Mouse (Mus musculus): Measurements from ENCODE around the gene Hes3.

Hes3 gene

GRCm38 (mm10) chr4:152305991-152306390 lies 14.5 kb upstream of the Hes3 start:
- DNase-seq (ENCODE audit: low spot score): no peak

DNA sequence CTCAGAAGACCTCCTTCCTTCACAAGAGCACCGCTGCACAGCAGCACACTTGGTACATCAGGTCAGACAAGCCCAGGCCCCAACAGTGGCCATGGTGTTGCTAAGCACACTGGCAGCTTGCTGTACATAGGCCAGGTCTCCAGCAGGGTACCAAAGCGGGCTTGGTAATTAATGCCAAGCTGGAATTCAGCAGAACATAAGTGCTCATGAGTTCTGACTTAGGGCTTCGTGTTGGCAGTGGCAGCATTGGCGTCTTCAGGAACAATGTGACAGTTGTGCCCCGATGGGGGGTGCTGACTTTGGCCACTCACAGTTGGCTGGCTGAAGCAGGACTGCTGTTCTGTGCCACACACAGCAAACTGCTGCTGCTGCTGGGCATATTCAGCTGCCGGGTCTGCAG lies 13.2 kb upstream of the Hes3 start:
- no peak for DNase-seq (ENCODE audit: low spot score)

- DNase-seq (ENCODE audit: low spot score): no peak
These were observed 11.7 kb upstream of the Hes3 start for GRCm38 (mm10) chr4:152303172-152303571.

GRCm38 (mm10) chr4:152302012-152302411 lies 10.6 kb upstream of the Hes3 start:
- DNase-seq (ENCODE audit: low spot score): no peak

DNA sequence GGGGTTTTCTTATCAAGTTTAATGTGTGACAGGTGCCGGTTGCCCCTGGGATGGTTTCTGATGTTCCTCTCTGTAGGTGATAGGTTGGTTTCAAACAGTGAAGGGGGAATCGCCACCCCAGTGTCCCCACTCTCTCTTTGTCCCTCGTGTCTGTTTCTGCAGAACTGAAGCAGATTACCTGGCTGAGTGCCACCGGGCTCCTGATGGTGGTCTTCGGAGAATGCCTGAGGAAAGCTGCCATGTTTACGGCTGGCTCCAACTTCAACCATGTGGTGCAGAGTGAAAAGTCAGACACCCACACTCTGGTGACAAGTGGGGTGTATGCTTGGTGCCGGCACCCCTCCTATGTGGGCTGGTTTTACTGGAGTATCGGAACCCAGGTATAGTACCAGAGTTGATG lies 8.9 kb upstream of the Hes3 start:
- DNase-seq (ENCODE audit: low spot score): no peak

DNA sequence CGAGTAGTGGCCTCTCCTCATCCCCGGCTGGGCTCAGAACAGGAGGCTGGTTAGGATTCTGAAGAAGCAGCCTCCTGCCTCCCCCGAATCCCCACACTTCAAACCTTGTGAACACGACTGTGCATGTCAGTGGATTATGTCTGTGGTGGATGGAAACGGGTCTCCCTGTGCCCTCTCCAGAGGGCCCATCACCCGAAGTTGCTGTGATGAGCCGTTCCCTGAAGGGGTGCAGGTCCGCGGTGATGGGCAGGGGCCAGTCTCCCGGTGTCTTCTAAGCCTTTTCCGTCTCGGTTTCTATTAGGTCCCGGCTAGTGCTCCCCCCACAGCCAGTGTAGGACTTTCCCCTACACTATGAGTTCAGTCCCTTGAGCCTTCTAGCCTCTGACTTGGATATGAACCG lies 7.4 kb upstream of the Hes3 start:
- no peak for DNase-seq (ENCODE audit: low spot score)

- DNase-seq (ENCODE audit: low spot score): peak; percentile 99
These were observed 5.7 kb upstream of the Hes3 start, which contains the start of gene Icmt for GRCm38 (mm10) chr4:152296874-152297861. Gene Icmt, plus strand, starts transcription at chr4:152297227.

DNA sequence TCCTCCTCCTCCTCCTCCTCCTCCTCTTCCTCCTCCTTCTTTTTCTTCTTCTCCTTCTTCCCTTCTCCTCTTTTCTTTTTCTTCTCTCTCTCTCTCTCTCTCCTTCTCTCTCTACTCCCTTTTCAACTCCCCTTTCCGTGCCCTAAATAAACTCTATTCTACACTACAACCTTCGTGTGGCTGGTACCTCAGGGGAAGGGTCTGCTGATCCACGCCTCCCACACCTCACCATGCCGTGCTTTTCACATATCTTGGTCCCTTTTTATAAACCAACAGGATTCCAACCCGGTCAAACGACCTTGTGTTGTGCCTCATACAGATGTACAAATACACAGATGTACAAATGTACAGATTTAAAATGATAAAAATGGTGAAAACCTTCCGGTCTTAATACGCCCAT lies 4.9 kb upstream of the Hes3 start:
- DNase-seq (ENCODE audit: low spot score): no peak

GRCm38 (mm10) chr4:152295916-152296315 lies 4.5 kb upstream of the Hes3 start:
- DNase-seq (ENCODE audit: low spot score): no peak

DNA sequence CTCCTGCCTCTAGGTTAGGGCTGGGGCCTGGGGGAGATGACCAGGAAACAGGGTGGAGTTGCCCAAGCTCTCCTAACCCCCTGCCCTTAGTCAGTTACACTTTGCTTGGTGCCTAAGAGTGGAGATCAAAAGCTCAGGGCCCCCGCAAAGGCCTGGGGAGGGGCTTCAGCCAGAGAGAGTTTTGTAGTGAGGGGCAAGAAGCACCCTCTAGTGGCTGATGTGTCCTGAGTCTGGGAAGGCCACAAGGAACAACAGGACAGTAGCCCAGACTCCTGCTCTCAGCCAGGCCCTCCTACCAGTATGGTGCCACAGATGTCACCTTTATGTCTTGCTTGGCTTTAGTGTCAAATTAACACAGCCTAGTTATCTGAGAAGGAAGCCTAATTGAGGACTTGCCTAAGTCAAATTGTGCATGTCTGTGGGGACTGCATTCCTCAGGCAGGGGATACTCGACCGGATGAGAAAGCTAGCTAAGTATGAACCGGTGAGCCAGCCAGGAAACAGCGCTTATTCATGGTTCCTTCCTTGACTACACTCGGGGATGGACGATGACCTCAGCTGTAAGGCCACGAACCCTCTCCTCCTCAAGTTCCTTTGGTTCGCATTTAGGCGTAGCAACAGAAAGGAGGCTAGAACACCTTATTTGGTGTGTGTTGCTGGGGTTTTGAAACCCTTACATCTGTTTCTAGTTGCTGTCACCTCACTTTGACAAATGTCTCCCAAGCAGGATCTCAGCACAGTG lies 2.9 kb upstream of the Hes3 start:
- no peak for DNase-seq (ENCODE audit: low spot score)

DNA sequence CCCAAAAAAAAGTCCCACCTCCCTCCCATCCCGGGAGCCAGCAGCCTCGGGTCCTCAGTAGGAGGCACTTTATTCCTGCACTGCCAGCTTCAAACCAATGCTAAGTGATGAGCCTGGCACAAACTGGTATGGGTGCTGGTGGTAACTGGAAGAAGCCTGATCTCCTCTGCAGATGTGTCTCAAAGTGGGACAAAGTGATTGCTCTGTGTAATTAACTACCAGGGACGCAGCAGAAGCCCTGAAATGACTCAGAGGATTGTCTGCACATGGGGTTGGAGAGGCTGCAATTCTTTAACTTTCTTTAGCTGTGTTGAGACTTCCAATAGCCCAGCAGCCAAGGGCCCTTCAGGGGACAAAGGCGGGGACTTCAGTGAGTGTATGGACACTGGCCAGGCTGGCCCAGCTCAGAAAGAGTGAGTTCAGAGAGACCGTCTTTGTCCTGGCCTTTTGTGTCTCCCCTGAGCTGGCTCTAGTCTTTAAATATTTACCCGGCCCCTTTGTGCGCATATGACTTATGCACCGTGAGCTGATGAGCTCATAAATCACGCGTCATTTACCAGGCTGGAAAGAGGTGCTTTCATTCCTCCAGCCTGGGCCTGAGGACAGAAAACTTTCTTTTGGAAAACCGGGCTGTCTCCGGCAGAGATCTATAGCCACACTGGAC lies 772 bp upstream of the Hes3 start:
- DNase-seq (ENCODE audit: low spot score): no peak

- no peak for DNase-seq (ENCODE audit: low spot score)
These were observed 471 bp downstream of the Hes3 start for GRCm38 (mm10) chr4:152290991-152291390.

GRCm38 (mm10) chr4:152290385-152290784 lies 1.1 kb downstream of the Hes3 start:
- peak; percentile 73 for DNase-seq (ENCODE audit: low spot score)

- DNase-seq (ENCODE audit: low spot score): no peak
These were observed 3.0 kb downstream of the Hes3 start for GRCm38 (mm10) chr4:152288398-152288945.

DNA sequence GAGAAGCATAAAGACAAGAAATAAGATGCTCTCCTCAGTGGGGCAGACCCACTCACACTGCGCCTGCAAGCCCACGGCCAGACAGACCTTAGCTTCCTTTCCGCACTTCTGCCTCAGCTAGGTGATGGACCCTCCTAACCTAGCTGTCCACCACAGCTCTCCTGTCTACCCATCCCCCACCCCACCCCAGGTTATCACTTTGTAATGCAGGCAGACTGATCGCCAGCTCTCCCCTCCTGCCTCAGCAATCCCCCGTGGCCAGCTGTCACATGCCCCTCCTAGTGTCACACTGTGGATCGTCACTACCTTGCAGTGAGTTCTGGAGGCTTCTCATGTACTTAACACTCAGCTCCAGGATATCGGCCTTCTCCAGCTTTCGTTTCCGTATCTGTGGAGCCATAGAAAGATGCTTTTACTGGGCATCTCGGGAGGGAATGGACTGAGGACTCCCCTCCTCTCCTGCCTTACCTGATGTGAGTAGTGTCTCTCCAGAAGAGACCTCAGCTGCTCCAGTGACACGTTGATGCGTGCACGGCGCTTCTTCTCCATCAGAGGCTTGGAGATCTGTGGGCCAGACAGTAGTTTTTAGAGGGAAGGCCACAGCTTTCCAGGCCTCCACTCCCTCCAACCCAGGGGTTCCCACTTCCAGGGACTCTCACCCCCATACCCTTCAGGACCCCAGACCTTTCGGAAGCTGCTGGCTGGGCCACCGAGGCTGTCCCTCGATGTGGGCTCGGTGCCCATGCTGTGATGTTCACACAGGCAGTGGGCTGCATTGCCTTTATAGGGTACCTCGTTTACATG lies 3.9 kb downstream of the Hes3 start:
- DNase-seq (ENCODE audit: low spot score): no peak

GRCm38 (mm10) chr4:152286887-152287286 lies 4.6 kb downstream of the Hes3 start:
- peak; percentile 75 for DNase-seq (ENCODE audit: low spot score)

- no peak for DNase-seq (ENCODE audit: low spot score)
These were observed 5.3 kb downstream of the Hes3 start for GRCm38 (mm10) chr4:152286183-152286582.

DNA sequence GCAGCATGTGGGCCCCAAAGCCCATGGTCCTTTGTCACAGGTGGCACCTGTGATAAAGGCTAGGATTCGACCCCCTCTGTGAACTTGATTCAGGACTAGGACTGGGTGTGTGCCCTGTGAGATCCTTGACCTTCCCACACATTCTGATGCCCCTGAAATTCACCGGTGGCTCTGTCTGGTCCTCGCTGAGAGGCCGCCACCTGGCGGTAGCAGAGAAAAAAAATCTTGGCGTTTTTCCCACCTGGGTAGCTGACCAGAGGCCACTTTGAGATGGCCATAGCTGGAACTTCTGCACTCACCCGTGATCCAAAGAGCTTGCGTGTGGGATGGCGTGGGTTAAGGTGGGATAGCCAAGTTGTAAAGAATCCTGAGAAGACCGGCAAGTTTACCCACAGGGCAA lies 6.0 kb downstream of the Hes3 start:
- peak; percentile 81 for DNase-seq (ENCODE audit: low spot score)

DNA sequence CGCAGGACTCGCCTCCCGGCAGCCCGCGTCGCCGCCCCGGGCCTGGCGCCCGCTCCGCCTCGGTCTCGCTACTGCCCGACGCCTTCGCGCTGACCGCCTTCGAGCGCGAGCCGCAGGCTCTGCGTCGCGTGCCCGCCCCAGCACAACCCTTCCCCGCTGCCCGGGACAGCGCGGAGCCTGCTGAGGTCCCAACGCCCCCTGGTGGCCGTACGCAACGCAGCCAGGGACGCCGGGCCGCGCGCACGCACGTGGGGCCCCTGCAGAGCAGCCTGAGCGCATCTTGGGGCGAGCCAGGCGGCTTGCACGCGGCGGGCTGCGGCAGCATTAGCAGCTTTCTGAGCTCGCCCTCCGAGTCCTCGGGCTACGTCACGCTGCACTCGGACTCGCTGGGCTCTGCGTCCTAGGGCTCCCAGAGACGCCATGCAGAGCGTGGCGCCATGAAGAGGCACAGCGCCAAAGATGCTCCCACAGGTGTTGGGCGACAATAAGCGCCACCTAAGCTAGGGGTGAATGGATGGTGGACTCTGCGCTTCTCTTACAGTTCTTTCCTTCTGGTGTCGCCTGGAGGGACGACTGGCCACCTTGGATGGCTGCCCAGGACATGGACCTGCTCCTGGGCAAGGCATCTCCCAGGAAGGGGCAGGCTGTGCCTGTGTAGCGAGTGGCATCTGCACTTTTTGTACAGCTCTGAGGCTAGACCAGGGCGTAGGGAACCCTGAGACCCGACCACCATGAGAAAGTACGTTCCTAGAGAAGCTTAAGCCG lies 8.1 kb downstream of the Hes3 start:
- peak; percentile 87 for DNase-seq (ENCODE audit: low spot score)

GRCm38 (mm10) chr4:152282721-152283120 lies 8.7 kb downstream of the Hes3 start:
- DNase-seq (ENCODE audit: low spot score): no peak

DNA sequence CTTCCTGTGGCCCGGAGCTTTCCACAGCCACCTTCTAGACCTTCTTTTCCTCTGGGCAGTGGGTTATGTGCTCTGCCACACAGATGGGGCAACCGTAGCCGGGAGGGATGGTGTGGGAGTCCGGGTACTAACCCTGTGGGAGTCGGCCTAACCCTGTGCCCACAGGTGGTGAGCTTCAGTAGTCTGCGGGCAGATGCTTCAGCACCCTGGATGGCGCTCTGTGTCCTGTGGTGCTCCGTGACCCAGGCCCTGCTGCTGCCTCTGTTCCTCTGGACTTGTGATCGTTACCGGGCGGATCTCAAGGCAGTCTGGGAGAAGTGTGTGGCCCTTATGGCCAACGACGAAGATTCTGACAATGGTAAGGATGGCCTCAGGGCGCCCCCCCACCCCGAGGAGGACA lies 9.9 kb downstream of the Hes3 start:
- no peak for DNase-seq (ENCODE audit: low spot score)

Measured in retina, embryonic 14.5 days (tissue).